Mouse (Mus musculus): ENCODE results near the gene Dda1.

DNA sequence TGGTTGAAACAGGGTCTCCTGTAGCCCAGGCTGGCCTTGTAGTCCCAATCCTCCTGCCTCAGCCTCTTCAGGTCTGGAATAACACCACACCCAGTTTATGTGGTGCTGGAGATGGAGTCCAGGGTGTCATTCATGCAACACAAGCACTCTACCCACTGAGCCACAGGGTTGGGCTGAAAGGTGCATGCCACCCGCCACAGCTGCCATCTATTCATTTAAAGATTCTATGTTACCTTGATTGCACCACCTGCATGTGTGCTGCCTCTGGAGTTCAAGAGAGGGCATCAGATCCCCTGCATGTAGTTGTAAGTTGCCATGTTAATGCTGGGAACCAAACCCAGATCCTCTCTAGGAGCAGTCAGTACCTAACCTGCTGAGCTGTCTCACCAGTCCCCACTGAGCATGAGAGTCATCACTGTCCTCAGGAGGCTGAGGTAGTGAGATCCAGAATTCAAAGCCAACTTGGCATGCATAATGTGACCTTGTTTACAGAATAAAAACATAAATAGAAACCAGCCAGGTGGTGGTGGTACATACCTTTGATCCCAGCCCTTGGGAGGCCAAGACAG is 28.2 kb downstream of the Dda1 start:
- TF ChIP-seq CTCF (IDR thresholded peaks at IDR 0.05; ENCODE audit: low read depth, low read length) = no peak
- TF ChIP-seq POLR2A (IDR thresholded peaks at IDR 0.05; ENCODE audit: insufficient read depth, low read length) = no peak
- no peak for TF ChIP-seq EP300 (IDR thresholded peaks at IDR 0.05; ENCODE audit: insufficient read depth, low read depth, low read length)

All from ES-Bruce4 (cell line).